Mouse (Mus musculus) cerebellum, adult 9-10 months (tissue): ENCODE data around the gene Akap13.

Experiments used
- DNase-seq: peaks from one replicate; pipeline ENCODE4 v3.0.0; 2022

Akap13 gene

DNA sequence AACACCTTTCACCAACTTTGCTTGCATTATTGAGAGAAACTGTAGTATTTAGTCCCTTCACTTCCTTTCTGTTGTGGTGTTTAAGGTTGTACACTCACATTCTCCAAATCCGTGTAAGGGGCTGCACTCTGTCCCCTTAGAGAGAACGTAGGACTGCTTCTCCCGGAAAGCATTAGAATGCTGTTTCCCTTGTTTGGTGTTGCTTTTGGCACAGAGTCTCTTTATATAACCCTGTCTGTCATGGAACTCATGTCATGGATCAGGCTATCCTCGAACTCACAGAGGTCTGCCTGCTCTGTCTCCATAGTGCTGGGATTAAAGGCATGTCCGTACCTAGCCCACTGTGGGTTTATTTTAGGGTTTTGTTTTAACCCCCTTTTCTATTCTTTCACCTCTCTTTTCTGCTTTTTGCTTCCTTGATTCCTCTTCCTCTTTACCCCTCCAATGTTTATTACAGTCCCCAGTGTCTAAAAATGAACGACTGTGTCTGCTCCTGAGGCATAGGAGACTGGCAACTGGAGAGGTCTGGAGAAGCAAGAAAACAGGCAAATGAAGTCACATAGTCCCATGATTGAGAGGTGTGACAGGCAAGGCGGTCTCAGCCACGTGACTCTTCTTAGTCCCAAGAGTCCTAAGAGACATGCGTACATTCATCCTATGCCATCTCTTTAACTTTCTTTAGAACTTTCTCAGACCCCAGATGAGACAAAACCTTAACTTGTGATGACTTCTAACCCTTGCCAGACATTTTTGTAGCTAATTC, 186.3 kb downstream of the Akap13 start:
- no peak for DNase-seq

DNA sequence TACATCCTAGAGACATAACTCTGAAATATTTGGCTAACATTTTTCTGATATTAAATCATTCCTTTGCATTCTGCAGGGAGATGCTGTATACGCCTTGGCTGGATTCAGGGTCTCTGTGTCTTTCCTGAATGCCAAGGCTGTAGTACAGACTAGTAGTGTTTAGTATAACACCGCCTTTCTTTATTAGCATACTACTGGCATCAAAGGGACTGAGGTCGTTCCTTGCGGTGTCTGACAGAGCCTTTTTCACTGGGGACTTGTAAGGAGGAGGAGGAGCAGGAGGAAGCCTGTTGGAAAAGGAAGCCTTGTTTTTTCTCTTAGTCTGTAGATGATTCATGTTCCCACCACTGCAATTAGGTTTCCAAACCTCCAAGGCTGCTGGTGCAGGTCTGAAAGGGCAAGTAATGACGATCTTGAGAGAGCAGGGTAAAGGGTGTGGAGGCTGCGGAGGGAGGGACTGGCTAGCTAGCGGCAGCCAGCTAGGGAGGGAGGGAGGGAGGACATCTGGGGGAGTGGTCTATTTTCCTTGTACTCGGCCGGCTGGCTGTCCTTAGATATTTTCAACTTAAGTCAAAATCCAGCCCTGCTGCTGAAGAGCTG, 186.9 kb downstream of the Akap13 start:
- DNase-seq = no peak

DNA sequence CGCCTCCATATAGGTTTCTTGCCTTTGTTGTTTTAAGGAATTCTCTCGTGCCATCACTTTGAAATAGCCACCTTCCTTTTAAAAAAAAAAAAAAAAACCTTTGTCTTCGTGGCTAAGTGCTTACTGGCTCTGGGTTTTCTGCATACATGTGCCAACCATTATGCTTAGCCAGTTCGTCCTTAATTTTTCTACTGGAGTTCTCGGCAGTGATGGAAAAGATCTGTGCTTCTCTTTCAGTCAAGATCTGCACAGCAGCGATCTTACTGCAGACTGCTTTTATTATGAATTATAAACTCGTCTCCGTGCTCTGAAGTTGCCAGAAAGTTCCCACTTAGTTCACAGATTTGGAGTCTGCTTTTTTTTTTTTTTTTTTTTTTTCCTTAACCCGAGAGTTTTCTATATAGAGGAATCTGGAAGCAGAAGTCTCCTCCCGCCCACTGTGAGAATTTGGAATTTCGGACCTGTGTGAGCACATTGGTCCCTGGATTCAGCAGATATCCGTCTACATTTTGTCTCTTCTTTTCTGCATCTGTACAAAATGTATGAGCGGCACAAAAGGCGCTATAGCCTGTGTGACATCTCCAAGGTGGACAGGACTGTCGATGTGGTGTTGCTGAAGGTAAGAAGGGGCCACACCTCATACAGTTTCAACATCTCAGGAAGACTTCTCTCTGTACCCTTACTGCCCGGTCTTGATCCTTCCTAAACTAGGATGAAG, 187.7 kb downstream of the Akap13 start:
- no peak for DNase-seq

DNA sequence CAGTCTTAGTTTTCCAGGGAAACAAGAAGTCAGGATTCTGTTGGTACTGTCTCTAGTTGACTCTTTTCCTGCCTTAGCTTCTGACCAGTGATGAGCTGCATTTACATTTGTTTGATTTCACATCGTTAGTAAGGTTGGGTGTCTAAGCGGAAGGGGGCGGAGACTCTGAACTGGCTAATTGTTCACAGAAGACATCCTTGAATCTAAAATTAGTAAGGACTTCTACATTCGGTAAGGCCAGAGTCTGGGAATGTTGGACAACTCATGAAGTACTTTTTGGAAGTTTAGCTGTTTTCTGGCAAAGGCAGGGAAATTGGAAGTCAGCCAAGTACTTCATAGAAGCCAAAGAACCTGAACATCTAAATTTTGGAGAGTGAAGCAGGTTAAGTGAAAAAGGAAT, 188.7 kb downstream of the Akap13 start:
- DNase-seq = no peak

DNA sequence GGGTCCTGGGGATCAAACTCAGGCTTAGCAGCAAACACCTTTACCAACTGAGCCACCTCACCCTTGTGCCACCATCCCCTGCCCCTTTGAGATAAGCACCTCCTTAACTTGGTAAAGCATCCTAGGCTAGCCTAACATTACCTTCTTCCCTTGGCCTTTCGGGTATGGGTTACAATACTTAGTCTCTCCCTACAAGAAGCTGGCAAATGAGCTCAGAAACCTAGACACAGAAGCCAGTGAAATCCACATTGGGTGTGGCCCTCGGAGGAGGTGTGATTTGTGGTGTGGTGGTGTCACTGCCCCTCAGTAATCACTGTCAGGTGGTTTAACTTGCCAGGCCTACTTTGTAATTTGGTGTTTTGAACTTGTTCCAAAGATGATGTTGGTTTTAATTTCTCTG, 189.3 kb downstream of the Akap13 start:
- DNase-seq = no peak

DNA sequence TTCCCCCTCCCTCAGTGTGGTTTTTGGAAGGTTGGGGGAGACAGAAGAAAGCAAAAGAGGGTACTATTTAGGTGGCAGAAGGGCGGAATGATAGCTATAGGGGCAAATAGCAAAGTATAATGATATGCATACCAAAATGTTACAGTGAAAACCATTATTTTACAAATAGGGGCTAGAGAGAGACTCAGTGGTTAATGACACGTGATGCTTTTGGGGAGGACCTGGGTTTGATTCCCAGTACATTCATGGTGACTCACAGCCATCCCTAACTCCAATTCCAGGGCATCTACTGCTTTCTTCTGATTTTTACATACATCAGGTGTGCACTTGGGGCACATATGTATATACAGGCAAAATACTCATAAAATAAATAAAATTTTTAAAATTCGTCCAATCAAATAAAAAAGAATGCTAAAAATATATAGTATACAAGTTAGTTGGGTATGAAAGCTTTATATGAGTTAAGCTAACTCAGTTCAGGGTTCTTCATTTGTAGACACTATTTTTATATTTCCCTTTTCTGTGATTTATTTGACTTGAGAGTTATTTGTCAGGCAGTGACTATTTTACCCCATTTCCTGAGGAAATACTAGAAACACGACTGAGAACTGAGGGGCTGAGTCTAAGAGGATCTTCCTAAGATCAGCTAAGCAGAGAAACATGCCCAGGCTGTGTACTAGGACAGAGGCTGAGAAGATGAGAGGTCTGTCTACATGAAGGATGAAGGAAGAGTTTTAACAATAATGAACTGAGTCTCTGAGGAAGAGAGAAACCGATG, 190.0 kb downstream of the Akap13 start:
- no peak for DNase-seq

DNA sequence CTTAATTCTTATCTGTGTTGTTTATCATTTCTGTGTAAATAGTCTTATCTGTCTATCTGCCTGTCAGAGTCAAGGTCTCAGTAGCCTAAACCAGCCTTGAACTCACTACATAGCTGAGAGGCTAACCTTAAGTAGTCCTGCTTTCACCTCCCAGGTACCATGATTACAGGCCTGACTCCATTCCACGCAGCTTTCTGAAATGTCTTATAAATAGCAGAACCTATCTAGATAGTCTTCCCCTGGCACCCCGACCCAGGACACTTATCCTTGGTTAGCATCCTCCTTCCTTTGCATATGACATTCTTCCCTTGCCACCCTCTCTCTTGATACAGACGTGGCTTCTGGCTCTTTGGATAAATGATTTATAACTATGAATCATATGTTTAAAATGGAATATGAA, 192.7 kb downstream of the Akap13 start:
- no peak for DNase-seq

DNA sequence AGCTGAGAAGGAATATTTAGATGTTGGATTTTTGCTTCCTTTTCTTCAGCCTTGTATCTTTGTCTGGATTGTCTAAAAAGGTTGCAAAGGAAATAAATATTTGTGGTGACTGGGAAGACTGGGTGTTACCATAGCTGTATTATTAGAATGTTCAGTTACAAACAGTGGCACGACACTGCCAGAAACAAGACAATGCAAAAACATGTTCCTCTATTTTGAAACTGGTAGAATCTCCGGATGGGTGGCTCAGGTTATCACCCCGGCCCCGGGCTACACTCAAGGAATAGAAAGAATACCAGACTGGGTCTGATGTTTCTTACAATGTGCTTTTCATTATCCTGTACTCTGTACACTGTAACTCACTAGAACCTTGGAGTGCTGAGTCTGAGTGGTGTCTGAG, 193.6 kb downstream of the Akap13 start:
- DNase-seq = no peak

DNA sequence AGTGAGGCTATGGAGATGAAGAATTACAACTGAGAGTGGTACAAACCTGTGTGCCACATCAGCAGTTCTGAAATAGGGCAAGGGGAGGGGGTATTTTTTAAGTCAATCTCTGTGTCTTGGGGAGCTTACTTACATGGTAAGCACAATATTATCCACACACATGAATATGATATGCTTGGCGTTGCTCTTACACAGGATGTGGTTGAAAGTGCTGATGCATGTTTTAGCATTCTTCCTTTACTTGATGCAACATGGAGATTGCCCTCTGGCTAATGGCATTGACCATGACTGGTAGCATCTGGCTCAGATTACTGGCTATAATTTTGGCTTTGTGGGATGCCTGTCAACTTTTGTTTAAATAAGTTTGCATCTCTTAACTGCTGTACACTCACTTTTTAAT, 194.6 kb downstream of the Akap13 start:
- no peak for DNase-seq

DNA sequence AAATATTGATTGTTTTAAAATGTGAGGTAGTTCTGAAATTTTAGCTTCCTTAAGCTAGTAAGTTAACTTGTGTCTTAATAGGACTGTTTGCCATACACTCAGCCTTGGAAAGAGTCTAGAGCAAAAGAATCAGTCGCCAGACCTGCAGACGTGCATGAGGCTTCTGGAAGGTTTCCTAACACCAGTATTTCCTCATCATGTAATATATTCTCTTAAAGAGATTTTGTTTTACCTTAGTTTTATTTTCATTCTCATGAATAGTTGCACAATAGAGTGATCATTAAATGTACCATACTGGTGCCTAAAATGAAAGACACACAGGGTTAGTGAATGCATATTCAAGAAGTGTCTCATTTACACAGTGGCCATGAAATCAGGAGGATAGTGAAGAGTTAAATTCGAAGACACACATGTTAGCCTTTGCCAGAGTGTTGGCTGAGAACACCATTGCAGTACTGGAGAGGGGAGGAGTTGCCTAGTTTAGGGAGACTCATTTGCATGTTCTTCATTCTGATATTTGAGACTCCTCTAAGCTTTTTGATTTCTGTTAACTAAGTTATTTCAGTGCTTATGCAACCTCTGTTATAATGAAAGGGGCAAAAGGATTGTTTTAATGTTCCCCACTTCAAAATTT, 198.5 kb downstream of the Akap13 start:
- DNase-seq = no peak

DNA sequence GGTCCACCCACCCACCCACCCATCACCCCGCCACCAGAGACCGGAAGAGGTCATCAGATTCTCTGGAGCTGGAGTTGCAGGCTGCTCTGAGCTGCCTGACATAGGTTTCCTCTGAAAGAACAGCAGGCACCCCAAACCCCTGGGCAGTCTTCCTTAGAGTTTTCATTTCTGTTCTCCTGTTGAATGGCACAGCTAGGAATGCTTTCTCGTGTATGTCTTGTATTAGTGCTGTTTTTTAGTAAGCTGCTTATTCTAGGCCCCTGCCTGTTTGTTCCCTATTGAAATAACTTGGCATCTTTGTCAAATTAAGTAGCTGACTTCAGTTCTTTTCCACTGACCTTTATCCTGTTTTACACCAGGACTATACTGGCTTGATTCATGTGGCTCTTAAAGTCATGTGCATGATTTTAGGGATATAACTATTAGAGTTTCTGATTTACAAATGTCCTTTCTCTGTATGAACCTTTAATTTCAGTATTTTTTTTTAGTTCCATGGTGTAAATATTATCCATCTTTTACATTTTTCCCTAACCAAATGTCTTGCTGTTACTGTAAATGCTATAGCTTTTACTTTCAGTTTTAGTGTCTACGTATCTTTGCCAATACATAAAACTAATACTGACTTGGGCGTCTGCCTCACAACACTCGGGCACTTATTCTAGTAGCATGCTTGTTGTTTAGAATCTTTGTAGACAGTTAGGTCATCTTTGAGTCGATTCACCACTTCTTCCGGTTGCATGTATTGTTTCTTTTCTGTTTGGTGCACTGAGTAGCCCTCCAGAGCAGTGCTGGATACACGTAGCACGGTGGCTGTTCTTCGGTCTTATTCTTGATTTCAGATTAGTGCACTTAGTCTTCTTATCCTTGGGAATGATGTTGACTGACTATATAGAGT, 200.1 kb downstream of the Akap13 start:
- no peak for DNase-seq

DNA sequence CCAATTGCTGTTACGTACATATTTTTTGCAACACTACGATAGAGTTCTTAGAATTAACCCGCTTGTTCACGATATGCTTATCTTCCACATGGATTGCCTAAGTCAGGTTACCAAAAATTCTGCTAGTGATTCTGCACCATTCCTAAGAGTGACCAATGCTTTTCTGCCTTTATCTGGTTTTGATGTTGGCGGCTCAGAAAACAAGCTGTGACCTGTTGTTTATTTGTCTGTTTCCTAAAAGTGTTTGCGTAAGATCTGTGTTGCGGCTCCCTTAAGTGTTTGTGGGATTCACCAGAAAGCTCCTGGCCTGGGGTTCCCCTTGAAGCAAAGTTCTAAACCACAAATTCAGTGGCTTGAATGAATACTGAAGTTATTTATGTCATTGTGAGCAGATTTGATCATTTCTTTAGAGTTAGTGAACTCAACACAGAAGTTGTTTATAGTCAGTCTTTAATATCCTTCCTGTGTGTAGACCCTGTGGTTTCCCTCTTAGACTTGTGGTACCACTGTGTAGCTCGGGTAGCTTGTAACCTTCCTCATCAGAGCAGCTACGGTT, 201.0 kb downstream of the Akap13 start:
- DNase-seq = no peak

DNA sequence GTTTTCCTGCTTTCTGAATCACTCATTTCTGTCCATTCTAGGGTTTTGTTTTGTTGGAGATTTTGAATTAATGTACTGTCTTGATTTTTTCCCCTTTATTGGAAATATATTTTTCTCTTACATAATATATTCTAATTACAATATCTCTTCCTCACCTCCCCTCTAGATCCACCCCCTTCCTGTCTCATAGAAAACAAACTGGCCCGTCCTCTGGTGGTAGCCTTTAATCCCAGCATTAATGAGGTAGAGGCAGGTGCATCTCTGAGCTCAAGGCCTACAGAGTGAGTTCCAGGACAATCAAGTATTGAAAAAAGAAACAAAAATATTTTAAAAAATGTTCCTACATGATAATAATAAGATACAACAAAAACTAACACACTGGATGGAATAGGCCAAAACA, 201.6 kb downstream of the Akap13 start:
- DNase-seq = no peak

DNA sequence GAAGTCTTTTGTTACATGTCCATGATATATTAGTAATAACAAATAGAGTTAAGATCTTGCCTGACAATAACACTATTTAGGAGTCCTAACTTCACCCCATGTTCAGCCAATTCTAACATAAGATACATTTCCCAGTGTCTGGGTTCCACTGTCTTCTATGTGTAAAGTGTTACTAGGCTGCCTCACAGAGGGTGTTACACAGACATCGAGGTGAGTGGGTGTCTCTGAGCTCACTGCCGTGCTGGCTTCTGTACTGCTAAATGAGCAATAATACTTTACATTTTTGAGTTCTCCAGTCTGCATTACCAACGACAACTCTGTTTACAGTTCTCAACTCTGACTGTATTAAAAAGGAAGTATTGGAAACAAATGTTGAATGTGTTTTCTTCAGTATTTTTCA, 209.1 kb downstream of the Akap13 start:
- DNase-seq = no peak

DNA sequence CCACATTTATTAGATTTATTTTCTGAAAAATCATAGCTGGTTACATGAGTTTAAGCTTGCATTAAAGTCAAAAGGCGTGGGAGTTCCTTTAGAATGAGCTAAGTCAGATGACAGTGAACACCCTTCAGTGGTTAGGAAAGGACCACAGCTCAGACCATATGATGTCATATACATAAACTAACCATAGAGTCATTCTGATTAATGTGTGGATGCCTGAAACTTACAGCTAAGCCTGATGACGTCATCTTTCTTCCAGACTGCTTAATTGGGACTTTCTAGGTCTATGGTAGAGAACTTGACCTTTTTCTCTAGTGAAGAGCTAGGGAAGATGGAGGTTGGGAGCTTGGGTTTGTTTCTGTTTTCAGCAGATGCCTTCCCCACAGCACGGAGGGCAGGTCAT, 211.6 kb downstream of the Akap13 start:
- DNase-seq = no peak

DNA sequence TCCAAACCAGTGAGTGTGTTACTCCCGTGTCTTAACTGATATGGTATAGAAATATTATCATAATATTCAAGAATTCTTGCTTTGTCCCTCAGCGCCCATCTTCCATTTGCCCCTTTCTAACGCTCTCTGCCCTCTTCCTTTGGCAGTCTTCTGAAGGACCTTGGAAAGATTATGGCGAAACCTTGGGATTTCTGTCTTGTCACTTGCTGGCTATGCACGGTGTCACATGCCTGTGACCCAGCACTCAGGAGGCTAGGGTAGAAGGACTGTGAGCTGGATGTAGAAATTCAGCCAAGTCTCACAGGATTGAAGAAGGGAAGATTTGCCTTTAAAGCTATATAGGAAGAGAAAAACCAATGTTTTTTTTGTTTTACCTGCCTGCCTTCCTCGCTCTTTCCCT, 212.2 kb downstream of the Akap13 start:
- DNase-seq = no peak

DNA sequence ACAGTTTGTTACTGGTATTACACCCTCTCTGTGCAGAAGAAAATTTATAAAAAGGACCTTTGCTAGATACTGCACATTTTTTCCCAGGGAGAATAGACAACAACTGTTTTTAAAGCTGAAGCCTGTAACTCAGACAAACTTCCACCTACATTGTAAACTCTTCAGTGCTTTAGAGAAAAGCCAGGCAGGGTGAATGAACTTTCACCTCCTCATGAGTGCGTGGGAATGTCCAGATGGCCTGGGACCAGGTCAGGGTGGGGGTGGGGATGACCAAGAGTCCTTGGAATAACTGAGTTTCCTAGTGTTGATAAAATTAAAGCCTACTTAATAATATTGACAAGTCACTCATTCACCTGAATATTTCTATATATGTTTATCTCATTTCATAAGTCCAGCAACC, 213.1 kb downstream of the Akap13 start:
- DNase-seq = no peak

DNA sequence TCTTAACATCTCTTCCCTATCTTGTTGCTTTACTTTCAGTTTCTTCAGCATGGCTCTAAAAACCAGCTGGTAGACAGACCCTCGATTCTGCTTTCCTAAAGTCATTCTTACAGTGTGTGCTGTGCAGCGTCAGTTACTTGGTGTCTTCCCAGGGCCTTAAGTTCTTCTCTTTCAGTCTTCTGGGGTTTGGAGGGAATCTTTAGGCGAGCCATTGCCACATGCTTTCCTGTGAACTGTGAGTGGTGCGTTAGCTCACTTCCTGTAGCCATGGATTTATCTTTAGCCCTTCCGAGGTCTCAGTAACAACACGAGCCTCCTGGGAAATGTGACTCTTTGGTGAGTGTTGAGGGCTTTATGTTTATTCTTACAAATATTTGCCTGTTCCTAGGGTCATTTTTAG, 214.1 kb downstream of the Akap13 start:
- DNase-seq = no peak

DNA sequence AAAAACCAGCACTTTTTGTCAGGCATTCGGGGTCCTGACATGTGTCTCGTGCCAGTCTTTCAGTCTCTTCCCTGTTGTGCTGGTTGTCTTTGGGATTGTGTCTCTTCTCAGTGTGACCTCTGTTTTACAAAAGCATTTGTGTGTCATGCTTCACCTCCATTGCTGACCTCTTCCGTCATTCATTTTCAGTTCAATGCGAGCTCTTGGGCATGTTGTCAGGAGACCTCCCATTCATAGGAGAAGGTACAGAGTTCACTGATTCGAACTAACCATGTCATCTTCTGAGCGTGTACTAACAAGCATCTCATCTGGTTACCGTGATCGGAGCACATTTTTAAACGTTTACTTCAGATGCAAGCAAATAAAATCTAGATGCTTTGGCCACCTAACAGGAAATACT, 224.3 kb downstream of the Akap13 start:
- no peak for DNase-seq

DNA sequence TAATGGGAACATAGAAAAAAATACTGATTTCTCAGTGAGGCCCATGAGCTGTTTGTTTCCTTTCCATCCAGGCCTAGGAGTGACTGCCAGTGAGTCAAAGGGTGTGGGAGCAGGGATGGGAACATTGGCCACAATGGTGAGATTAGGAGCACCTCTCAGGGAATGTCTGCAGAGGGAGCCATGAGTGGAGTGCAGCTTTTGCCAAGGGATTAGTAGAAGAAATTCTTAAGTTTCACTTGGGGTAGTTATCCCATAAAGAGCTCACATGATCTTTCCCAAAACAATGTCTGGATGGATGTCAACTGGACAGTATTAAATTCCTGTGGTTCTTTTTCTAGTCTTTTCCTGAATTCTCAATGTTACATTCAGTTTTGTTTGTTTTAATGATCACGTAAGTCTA, 227.6 kb downstream of the Akap13 start:
- DNase-seq = no peak

DNA sequence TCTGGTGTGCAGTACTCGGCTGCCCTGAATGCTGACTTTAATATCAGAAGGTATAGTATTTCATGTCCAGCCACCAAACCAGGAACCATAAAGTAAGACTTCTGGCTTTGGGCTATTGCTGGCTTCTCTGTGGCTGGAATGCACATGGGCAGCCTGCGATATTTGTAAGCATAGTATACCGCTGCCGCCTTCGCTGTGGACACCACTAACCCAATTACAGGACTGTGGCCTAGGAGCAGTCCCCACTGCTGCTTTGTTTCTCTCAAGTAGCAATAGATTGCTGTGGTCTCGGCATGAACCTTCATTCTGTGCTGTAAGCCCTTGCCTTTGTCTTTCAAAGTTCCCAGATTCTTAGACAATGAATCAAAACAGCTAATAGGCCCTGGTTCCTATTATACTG, 228.1 kb downstream of the Akap13 start:
- no peak for DNase-seq

DNA sequence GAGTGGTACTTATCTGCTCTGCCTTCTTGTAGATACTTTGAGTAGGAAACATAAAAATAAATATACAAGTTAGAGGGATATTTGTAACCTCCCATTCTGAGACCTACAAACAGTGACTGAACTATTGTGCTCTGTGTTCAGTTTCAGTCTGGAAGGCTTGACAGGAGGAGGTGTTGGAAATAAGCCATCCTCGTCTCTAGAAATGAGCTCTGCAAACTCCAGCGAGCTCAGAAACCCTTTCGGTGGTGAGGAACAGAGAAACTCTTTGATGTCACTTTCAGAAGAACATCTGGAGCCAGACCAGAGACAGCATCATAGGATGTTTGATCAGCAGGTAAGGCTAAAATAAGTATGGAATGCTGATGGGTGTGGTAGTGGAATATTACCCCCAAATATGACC, 229.6 kb downstream of the Akap13 start:
- DNase-seq = no peak
